Mouse (Mus musculus) ovary, adult 18-20 months (tissue): ENCODE measurements around the gene Olfr620.

Source experiments
- DNase-seq: peaks from one replicate; pipeline ENCODE4 v3.0.0; 2022; ENCODE audit warnings: low spot score, mixed read lengths

Olfr620 gene

DNA sequence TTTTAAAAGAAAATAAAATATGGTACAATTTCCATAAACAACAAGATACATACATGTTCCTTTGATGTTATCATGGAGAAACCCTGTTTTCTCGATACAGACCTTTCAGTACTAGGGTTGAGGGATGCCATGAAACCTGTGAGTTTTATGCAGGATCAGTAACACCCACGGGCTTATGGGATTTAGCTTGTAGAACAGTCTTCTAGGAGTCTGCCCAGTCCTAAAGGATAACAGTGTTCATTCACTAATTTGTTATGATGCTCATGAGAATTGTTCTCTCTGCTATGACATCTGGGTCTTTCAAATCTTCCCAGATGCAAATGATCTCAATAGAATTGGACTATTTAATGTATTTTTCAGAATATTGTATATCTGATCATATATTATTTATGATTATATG is at the start of gene Olfr620:
TSS of gene Olfr620 (minus strand) at position 101 of the 400 bp plus-strand sequence.
- no peak for DNase-seq

DNA sequence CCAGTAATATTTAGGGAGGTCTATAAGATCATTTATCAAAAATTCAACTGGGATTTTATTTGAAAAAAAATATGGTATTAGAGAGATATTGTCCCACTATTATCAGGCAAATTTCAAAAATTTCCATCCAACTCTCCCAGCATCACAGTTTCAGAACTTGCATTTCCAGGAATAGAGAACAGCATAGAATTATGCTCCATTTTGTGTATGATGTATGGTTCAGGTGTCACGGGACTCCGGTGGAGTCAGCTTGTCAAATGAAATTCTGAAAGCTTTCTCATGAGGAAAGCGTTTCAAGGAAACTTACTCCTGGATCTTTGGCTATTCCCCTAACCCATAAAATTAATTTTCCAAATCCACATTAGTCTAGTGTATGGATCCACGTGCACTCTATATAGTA is 31.7 kb upstream of the Olfr620 start:
- no peak for DNase-seq

DNA sequence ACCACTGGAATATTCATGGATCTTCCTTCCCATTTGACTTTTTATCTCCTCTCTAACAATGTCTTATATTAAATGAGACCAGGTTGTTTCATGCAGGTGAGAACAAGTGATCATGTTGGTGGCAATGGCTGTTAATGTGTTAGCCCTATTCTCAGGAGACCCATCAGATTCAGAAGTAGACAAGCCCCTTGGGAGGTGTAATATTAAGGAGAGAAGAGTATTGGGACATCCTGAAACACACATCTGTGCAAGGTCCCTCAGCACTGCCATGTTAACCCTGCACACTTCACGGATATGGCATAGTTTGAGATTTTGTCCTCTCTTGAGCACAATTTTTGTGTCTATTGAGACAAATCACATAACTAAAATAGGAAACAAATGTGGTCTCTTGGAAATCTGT is 30.3 kb upstream of the Olfr620 start, which contains the start of gene Olfr622:
TSS of gene Olfr622 (minus strand) at position 101 of the 400 bp plus-strand sequence.
- DNase-seq: no peak

GRCm38 (mm10) chr7:103636795-103637194 is 24.5 kb upstream of the Olfr620 start:
- DNase-seq: no peak

DNA sequence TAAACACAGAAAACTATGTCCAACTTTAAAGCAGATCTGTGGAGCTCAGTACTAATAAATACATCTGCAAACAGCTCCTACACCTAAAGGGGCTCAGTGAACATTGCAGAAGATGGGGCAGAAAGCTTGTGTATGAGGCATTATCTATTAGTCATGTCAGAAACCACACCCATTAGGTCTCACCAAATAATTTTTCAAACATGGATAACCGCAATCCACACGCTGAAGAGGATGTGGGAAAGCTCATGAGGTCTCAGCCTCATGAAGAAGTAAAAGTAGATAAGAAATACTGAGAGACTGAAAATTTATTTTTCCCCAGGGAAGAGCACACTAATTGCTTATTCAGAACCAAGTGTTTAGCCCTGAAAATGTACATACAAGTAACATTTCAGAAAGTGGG is 4.9 kb downstream of the Olfr620 start:
- DNase-seq: no peak

DNA sequence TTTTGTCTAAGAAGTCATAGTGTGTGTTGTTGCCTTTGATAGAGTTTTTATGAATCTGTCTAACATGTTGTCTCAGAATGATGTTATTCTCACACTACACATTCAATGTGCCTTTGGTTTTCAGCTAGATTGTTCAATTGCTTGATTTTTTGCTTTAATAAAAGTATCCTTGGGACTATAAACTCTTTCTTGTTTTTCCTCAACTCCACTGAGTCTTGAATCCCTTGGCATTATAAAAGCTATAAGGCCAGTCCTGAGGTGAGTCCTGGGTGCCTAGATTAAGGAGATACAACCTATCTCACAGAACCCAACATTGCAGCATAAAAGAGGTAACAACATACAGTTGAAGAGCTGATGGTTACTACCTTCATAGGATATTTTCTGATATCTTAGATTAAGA is 12.1 kb downstream of the Olfr620 start, which contains the start of gene Olfr619:
TSS of gene Olfr619 (plus strand) at position 301 of the 400 bp plus-strand sequence.
- DNase-seq: no peak

- no peak for DNase-seq
Measured at GRCm38 (mm10) chr7:103589803-103590202, 22.5 kb downstream of the Olfr620 start, which contains the start of gene Olfr618. TSS of gene Olfr618 (plus strand) at chr7:103590103.

GRCm38 (mm10) chr7:103572761-103573160 is 39.6 kb downstream of the Olfr620 start, which contains the start of gene Olfr617:
TSS of gene Olfr617 (plus strand) at chr7:103573061.
- no peak for DNase-seq

DNA sequence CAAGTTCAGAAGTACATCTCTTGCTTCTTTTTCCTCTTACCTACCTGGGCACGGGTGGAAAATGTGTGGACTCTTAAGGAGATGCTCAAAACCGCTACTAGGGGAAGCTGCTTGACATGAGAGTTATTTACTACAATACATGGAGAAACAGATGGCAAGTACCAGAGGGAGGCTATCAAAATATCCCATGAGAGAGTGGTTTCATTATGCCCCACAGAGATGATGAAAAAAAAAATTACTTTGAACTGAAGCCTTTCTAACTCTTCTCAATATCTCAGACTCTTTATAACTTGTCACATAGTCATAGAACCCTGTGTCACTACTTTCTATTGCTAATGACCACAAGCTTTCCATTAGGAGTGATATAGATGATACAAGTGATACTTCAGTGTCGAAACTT is 43.3 kb downstream of the Olfr620 start, which contains the start of gene Olfr616:
TSS of gene Olfr616 (minus strand) at position 101 of the 400 bp plus-strand sequence.
- DNase-seq: no peak

DNA sequence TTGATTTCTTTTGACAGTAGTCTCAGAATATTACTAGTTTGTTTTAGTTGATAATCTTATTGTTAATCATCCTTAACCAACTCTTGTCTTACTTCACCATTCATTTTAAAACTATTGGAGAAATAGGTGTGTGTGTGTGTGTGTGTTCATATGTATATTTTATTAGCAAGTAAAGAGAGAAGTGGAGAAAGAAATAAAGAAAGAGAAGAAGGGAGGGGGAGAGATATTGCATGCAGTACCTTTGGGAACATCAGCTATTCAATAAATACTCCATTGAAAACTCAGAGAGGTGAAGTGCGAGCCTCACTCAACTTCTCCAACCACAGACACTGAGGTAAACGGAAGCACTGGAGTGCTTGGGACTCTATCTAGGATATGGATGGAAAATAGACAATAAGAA is 56.6 kb downstream of the Olfr620 start, which contains the start of gene Olfr615:
TSS of gene Olfr615 (plus strand) at position 301 of the 400 bp plus-strand sequence.
- no peak for DNase-seq
